Mouse (Mus musculus): Measurements from ENCODE around the gene Pygl.
"Not testable (repeated sequence)": the region's sequence is repeated elsewhere in the genome, so short reads cannot be mapped to it uniquely, and the experiment has no call there.

The Pygl gene

DNA sequence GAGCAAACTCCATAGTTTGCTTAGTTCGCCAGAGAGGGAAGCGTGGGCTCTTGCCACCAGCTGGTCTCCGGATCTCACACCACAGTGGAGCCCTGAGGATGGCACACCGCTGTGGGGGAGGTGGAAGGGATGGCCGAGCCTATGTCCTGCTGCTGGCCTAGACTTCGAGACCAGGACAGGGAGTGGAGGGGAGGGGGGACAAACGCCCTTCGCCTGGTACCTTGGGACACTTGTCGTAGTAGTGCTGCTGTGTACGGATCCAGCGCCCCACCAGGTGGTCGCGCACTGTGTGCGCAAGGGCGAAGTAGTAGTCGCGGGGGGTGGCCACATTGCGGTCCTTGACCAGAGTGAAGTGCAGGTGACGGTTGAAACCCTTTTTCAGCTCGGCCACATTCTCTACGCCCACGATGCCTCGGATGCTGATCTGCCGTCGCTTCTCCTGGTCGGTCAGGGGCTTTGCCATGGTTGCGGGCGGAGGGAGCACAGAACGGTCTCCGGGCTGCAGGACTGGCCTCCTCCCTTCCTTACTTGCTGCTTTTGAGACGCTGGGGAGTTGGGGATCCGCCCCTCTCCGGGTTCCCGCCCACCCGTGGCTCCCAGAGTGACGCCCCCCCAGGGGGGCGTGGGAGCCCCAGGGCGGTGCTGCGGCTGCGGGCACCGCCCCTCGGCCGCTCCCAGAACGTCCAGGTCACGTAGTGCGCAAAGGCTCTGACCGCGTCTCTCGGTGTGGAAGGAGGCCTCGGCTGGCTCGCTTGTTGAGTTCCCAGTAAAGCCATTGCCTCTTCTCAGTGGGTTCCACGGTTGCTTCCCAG is 4.0 kb downstream of the Pygl start:
- DNase-seq, result peak; percentile 74

- no peak for DNase-seq
Observed at GRCm38 (mm10) chr12:70226655-70227054, 4.6 kb downstream of the Pygl start.

- no peak for DNase-seq
Observed at GRCm38 (mm10) chr12:70223331-70223730, 8.0 kb downstream of the Pygl start.

DNA sequence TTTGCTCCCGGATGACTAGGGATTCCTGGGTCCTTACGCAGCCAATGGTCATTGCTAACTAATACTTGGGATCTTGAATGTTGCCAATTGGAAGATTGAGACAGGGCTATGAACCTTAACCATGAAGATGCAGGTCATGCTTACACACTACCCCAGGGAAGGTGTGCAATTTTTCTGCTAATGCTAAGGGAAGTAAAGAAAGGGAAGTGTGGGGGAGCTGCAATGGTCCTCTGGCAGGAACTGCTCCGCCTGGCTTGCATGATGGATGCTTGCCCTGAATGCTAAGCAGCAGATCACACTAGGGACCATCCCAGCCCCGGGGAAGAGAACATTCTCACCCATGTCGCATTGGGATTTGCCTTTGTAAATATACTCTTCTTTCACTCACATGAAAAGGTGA is 9.9 kb downstream of the Pygl start:
- no peak for DNase-seq

- DNase-seq, result no peak
Observed at GRCm38 (mm10) chr12:70218795-70219540, 12.3 kb downstream of the Pygl start.

DNA sequence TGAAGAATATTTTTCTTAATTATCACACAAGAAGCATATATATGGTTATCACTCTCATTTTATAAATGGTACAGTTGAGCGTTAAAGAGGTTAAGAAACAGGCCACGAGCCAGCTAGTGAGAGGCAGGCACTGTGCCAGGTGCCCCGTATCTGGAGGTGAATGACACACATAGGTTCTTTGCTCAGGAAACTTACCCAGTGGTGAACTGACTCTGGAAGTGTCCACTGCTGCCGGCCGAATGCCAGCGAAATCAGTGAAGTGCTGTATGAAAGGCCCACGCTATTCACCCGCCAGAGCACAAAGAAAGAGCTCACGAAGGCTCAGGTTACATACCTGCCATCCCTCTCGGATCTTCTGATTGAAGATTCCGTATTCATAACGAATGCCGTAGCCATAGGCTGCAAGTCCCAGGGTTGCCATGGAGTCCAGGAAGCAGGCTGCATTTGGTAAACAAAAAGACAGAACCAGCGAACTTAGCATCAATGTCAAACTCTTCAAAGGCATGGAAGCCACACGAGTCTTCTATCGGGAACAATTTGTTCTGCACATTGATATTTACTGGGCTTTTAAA is 15.0 kb downstream of the Pygl start:
- DNase-seq, result peak; percentile 20

GRCm38 (mm10) chr12:70214281-70214680 is 17.0 kb downstream of the Pygl start:
- no peak for DNase-seq

- DNase-seq, result no peak
Observed at GRCm38 (mm10) chr12:70213601-70214000, 17.7 kb downstream of the Pygl start.

DNA sequence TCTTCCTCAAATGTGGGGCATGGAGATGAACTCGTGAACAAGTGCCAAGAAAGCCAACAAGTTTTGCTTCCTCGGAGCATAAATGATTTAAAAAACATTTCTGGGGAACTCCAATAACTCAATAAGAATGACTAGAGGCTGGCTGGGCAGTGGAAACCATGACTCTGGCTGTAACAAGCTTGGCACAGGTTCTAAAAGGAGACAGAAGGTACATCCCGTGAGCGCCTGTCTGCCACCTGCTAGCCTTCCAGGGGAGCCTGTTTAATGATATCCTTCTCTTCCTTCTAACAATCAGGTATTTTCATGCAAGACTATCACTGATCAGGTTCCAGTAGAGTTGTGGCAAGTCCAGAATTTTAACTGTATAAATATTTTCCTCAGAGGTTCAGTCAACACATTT is 18.8 kb downstream of the Pygl start:
- no peak for DNase-seq

GRCm38 (mm10) chr12:70208214-70208613 is 23.1 kb downstream of the Pygl start:
- DNase-seq, result no peak

DNA sequence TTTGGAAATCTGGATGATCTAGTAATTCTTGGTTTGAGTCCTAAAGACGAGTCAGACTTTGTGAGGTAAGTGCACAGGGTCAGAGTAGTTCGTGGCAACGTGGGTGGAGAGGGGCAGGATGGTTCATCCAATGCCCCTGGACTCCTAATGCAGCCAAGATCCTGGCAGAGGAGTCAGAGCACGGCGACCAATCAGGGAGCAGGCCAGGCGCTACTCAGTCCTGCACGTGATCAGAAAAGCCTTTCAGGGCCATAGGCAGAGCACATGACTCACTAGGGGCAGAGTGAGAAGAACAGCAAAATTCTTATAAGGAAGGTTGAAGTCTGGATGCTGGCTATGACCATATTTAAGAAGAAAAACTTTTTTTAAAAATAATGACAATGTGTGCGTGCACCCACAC is 26.9 kb downstream of the Pygl start:
- no peak for DNase-seq

- DNase-seq, result no peak
Observed at GRCm38 (mm10) chr12:70201926-70202529, 29.3 kb downstream of the Pygl start.

DNA sequence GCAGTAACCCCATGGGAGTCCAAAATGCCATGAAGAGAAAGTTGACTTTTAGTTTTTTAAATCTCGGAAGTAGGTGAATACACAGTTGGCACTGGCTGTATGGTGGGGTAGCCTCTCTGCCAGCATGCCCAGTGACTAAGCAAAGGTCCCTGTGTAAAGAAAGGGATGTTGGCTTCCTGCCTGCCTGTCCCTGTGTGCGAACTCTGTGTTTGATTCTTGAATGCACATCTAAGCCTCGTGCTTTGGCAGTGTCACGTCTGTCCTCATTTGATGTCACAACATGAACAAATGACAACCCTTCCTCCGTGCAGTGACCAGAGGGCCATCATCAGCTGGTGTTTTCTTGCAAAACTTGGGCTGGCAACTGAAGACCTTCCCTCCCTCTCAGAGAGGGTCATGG is 34.9 kb downstream of the Pygl start:
- no peak for DNase-seq

DNA sequence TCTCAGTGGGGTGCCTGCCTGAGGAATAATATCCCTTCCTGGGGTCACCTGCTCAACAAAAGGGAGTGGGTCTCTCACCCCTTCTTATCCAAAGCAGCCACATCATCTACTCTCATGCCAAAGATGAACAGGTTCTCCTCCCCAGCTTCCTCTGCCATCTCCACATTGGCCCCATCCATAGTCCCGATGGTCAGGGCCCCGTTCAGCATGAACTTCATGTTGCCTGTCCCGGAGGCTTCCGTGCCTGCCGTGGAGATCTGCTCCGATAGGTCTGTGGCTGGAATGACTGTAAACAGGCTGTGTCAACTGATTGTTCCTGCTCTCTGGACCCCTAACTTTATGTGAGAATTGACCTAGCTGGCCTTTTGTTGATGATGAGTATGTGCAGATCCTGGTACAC is 35.9 kb downstream of the Pygl start:
- no peak for DNase-seq

DNA sequence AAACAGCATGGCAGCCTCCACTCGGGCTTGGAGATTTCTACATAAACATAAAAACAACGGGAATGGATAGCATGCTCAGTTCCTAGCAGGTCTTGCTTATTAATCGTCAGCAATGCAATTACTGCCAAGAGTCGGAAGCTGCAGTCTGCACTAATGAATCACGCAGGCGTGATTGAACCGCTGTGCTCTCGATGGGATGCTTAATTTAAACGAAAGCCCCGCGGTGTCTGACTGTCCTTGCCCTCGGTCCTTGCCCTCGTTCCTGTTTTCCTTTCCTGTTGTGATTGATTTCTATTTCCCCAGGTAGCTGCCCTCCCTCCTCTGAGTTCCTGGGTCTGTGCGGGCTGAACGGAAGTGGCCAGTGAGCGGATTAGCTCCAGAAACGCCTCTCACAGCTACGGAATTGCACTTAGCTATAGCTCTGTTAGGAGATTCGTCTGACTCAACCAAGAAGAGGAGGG is 39.0 kb downstream of the Pygl start:
- peak; percentile 71 for DNase-seq

- DNase-seq, result peak; percentile 20
Observed at GRCm38 (mm10) chr12:70184173-70184783, 47.0 kb downstream of the Pygl start.

- not testable (repeated sequence) for DNase-seq
Observed at GRCm38 (mm10) chr12:70183507-70183906, 47.8 kb downstream of the Pygl start.

- DNase-seq, result no peak
Observed at GRCm38 (mm10) chr12:70169969-70170368, 61.3 kb downstream of the Pygl start.

- DNase-seq, result no peak
Observed at GRCm38 (mm10) chr12:70167950-70168349, 63.3 kb downstream of the Pygl start.

GRCm38 (mm10) chr12:70164741-70165140 is 66.5 kb downstream of the Pygl start:
- peak; percentile 8 for DNase-seq

DNA sequence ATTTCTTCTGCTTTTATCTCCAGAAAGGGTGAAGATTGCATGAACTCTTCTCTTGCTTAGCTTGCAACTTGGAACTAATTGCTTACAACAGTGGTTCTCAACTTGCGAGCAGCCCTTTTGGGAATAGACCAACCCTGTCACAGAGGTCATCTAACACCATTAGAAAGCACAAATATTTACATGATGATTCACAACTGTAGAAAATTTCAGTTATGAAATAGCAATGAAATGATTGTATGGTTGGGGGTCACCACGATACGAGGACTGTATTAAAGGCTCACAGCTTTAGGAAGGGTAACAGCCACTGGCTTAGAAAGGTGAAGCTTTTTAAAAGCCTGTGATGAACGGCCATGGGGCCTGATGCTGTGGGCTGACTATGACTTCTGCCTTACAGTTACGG is 70.2 kb downstream of the Pygl start:
- no peak for DNase-seq

- no peak for DNase-seq
Observed at GRCm38 (mm10) chr12:70157292-70158066, 73.8 kb downstream of the Pygl start.

All from retina, postnatal 1 day (tissue).